Mouse (Mus musculus) skeletal muscle tissue, adult 2 months (tissue): ENCODE results near the gene Zfp607b.

Source experiments
- DNase-seq: peaks from one replicate; pipeline ENCODE4 v3.0.0-alpha.2; 2012; ENCODE audit warnings: low read depth, low spot score

The Zfp607b gene

DNA sequence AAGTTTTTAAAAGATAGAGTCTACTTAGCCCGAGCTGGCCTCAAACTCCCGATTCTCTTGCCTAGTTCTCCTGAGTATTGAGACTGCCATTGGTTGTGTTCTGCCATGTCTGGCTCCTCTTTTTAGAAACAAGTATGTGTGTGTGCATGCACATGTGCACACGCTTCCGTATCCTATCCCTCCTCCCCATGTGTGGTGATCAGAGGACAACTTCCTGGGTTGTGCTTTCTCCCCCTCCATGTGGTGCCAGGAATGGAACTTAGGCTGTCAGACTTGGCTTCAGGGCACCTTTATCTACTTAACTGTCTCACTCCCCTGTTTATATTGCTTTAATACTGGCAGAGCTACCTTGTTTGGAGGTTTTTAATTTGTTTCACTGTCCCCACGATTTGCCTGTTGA, 3.9 kb upstream of the Zfp607b start:
- no peak for DNase-seq

- peak; percentile 33 for DNase-seq
Measured at GRCm38 (mm10) chr7:27685681-27686080, 3.5 kb upstream of the Zfp607b start.

GRCm38 (mm10) chr7:27687043-27687442, 2.1 kb upstream of the Zfp607b start:
- DNase-seq, result no peak

GRCm38 (mm10) chr7:27687836-27688235, 1.3 kb upstream of the Zfp607b start:
- no peak for DNase-seq

DNA sequence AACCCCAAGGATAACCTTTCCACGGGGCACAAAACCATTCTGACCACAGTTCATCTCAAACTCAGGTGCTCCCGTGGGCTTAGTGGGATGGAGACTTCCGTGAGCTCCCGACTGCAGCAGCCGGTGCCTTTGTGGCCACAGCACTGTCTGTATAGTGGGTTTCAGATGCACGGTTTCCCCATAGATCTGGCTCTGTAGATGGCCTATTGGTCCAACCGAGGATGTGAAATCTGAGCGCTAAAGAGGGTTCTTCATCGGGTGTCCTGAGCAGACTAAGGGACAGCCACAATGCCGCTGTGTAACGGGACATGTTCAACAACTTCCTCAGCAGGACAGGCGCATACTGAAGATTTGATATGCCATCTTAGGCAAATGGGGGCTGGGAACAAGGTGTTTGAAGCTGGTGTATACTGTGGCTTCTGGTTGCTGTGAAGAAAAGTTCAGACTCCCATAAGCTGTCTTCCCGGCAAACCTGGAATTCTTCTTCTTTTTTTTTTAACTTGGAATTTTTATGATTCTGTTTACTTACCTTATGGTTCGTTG, 823 bp upstream of the Zfp607b start:
- DNase-seq, result no peak

GRCm38 (mm10) chr7:27691076-27691475, 1.9 kb downstream of the Zfp607b start:
- no peak for DNase-seq

GRCm38 (mm10) chr7:27696711-27697110, 7.6 kb downstream of the Zfp607b start:
- DNase-seq, result no peak

DNA sequence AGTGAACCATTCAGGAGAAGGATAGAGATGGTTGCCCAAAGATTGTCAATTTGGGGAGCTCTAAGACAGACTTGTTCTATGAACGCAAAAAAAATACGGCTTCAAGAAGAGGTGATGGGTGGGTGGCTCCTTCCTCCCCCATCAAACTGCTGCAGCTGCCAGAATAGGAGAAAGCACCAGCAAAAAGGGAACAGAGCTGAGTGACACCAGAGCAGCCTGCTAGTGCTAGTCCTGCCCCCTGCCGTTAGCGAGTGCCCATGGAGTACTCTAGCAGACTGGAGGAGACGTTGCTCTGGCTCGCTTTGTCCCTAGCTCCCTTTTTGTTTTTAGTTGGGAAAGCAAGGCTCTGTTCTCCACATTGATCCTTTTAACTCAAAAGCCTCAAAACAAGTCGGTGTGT, 21.3 kb downstream of the Zfp607b start:
- no peak for DNase-seq

DNA sequence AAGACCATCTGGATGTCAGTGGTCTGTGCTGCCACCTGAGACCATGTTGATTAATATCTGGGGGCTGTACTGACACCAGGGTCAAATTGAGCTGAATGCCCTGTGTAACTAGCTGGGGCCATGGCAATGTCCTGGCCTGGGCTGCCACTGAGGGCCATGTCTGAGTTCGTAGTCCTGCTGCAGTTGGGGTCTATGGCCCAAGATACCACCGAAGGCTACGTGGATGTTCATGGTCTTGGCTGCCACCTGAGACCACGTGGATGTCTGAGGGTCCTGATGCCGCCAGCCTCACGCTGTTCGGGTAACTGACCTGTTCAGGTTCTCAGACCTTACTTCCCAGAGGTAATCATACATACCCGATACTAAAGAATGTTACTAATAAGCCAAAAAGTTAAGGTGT, 32.8 kb downstream of the Zfp607b start:
- no peak for DNase-seq

DNA sequence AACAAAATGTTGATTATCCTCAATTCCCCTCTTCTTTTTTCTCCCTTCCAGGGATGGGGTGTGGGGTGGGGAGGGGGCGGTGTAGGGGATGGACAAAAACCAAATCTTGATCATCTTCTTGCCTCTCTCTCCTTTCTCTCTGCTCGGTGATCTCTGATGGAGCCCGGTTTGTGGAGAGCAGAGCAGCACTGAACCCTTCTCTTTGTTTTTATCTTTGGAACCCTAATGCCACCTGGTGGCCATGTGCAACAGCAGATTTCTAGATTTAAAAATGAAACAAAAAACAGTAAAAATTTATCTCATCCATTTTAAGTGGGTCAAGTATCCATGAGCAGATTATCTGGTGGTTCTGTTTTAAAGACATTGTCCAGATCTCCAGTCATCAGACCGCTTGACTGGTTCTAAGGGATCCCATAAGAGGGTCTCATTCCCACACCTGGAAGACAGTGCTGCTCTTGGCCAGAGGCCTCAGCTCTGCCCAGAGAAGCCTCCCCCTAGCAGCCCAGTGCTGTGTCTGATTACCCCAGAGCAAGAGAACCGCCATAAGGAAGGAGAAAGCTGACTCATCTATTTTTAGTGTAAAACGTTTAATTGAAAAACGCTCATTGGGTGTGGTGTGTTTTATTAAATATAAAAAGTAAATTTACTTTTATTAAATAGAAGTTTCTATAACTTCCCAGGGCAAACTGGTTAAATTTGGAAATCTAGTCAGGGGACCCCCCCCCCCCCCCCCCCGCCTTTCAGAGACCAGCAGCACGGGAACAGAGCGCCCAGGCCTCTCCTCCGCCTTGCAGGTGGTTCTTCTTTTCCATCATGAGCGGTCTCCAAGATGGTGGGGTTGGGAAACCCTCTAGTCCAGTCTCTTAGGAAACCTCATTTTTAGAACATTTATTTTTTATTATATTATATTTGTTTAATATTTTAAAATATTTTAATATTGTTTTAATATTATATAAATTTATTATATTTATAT, 36.7 kb downstream of the Zfp607b start:
- peak; percentile 9 for DNase-seq

DNA sequence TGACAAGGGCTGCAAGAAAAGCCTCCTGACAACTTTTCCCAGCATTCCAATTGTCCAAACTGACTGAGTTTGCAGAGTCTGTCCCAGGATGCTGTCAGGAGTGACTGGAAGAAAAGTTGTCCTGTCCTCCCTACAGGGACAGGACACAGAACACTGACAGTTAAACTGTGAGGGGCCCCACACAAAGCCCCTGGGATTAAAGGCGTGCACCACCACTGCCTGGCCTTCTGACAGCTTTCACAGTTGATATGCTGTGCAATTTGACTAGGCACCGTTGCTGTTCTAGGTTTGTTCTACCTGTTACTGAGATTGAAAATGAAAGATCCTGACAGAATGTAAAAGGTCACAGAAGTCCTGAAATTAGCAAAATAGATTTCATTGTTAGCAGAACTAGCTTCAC, 38.3 kb downstream of the Zfp607b start:
- DNase-seq, result no peak

DNA sequence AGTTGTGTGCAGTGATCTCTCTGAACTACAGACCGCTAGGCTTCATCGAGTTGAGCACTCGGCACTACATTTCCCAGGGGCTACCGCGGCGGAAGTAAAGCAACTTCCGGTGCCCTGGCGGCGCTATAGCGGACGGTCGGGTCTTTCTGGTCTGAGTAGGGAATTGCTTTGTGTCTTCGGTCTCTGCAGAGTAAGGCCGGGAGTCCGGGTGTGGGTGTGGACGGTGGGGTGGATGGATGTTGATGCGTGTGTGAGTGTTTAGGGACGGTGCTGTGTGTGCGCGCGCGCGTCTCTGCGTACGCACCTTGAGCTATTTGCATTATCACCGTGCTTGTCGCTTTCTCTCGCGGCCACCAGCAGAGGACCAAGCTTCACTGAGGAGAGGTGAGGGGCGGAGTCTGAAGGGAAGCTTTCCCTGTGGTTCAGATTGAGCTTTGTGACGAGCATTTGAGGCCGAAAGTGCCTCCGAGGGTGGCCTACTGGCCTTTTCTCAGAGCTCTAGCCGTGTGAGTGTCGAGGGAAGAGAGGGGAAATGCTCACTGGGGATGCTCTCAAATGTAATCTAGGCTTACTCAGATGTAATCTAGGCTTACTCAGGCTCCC, 42.2 kb downstream of the Zfp607b start, which contains the start of gene Zfp60:
TSS of gene Zfp60 (plus strand) at position 109 of the 603 bp plus-strand sequence.
- DNase-seq, result peak; percentile 71

- DNase-seq, result no peak
Measured at GRCm38 (mm10) chr7:27731946-27732345, 42.8 kb downstream of the Zfp607b start.

DNA sequence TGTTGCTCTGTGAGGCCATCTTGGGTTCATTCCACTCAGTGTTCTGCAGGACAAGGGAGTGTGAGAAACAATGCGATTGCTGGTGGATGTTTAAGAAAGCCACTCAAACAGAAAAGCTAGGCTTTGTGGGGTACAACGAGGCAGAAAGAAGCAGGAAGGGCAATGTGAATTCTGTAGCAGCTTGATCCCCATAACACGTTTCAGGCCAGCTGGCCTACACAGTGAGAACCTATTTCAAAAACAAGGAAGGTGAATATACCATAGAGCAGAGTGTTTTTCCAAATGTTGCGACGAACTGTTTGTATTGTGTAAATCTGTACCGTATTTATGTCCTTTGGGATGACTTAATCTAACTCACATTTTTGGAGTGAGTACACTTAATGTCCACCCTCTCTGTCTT, 43.4 kb downstream of the Zfp607b start:
- no peak for DNase-seq

DNA sequence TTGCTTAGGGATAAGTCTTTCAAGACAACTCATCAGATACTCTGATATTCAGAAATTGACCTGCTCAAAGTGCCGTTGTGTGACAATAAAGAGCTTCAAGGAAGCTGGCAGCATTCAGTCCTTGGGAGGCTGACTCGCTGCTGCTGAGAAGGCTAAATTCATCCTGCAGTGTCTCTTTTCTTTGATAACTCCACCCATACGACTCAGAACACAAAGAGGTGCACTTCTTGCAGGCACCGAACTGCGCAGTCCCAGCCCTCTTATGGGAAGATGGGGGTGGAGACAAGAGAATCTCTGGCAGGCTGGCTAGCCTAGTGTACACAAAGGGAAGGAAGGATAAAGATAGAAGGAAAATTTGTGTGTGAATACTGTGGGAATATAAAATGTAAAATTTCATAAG, 46.3 kb downstream of the Zfp607b start:
- DNase-seq, result no peak
